Mouse (Mus musculus): Measurements from ENCODE around the gene Inpp5a.
"Not testable (repeated sequence)": the region's sequence is repeated elsewhere in the genome, so short reads cannot be mapped to it uniquely, and the experiment has no call there.

Inpp5a gene

GRCm38 (mm10) chr7:139399572-139399971 is 10.7 kb downstream of the Inpp5a start:
- DNase-seq (ENCODE audit: low read depth, low spot score): no peak

GRCm38 (mm10) chr7:139399977-139400685 is 11.2 kb downstream of the Inpp5a start:
- no peak for DNase-seq (ENCODE audit: low read depth, low spot score)

GRCm38 (mm10) chr7:139400926-139401325 is 12.0 kb downstream of the Inpp5a start:
- DNase-seq (ENCODE audit: low read depth, low spot score): no peak

- no peak for DNase-seq (ENCODE audit: low read depth, low spot score)
These were observed 12.9 kb downstream of the Inpp5a start for GRCm38 (mm10) chr7:139401791-139402190.

- DNase-seq (ENCODE audit: low read depth, low spot score): no peak
These were observed 13.8 kb downstream of the Inpp5a start for GRCm38 (mm10) chr7:139402721-139403120.

DNA sequence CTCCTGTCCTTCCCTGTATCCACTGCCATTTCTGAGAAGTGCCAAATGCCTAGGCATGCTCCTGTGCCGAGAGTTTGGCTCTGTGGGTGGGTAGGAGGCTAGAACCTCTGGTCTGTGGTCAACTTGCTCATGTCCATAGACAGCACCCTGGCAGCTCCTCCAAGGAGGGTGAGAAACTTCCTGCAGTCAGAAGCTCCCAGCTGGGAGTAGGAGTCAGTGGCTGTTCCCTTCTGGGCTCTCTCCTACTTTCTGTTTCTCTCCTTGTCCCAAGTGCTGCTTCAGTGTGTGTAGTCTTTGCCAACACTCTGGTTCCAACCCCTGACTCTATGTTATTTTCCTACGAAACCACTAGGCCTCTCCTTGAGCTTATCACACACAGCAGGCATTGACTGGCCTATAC is 17.7 kb downstream of the Inpp5a start:
- DNase-seq (ENCODE audit: low read depth, low spot score): no peak

GRCm38 (mm10) chr7:139407966-139408365 is 19.1 kb downstream of the Inpp5a start:
- no peak for DNase-seq (ENCODE audit: low read depth, low spot score)

DNA sequence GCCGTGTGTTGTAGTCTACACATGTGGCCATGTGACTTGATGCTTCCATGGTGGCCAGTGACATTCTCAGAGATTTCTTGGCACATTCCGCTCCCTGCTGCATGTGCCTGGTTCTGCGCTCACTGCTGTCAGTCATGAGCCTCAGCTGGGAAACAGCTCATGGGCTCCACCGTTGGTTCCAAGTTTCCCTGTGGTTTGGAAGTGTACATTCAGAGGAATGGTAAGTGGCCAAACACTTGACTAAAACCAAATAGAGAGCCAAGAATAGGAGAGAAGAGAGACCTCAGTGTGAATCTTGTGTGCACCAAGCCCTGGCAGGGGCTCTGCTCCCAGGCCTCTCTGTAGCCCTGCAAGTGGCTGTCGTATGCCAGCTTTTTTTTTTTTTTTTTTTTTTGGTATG is 21.0 kb downstream of the Inpp5a start:
- no peak for DNase-seq (ENCODE audit: low read depth, low spot score)

- DNase-seq (ENCODE audit: low read depth, low spot score): no peak
These were observed 23.5 kb downstream of the Inpp5a start for GRCm38 (mm10) chr7:139412223-139412950.

DNA sequence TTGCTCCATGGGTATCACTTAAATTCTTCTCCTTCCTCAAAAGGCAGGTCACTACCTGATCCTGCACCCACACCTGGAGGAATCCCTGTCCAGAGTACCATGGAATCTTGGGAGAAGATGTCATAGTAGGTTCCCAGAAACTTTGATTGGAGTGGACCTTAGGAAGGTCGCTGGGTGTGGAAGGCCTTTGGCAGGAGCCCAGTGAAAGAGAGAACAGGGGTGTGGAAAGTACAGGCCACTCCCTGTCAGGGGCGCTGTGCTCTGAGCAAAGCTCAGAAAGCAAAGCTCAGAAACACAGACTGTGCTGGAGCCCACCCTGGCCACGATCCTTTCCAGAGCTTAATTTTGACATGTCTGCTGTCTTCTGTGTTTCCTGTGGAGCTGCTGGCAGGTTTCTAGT is 24.5 kb downstream of the Inpp5a start:
- no peak for DNase-seq (ENCODE audit: low read depth, low spot score)

GRCm38 (mm10) chr7:139415616-139416225 is 26.8 kb downstream of the Inpp5a start:
- no peak for DNase-seq (ENCODE audit: low read depth, low spot score)

GRCm38 (mm10) chr7:139418371-139418770 is 29.5 kb downstream of the Inpp5a start:
- DNase-seq (ENCODE audit: low read depth, low spot score): no peak

DNA sequence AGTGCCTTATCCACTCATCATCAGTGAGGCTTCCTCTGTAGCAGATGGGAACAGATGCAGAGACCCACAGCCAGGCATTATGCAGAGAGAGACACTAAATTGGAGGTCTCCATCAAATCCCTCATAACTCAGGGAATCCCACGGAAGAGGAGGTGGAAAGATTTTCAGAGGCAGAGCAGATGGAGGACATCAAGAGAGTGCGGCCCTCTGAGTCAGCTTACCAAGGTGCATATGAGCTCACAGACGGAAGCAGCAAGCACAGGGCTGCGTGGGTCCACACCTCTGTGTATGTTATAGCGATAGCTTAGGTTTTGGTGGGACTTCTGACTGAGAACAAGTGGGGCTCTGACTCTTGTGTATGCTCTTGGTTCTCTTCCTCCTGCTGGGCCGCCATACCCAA is 33.9 kb downstream of the Inpp5a start:
- no peak for DNase-seq (ENCODE audit: low read depth, low spot score)

DNA sequence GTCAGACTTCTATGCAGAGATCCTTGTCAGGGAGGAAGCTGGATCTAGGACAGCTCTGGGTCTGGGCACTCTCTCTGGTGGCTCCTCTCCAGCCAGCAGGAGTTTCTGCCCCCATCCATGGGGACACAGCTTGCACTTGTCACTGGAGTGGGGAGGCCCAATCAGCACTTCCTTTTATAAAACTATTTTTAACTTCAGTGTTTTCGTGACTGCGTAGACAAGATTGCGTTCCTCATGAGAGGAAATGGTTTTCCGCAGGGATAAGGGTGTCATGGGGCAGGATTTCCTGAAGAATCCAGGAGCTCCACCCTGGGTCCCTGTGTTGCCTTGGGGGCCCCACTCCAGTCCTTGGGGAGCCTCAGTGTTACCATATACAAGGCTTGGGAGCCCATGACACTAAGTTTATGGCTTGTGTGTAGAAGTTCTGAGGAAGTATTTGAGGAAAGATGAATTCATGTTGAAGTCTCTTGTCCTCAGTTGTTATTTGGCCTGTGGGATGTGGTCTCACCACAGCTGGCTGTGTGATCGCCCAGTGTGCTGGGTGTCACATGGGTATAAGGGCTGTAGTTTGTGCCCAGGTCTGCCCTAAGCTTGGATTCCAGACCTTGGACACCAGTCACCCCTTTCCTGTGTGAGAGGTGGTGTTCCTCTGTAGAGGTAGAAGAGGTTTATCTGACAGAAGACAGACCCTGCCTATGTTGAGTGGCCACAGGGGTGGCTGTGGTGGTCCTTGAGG is 45.4 kb downstream of the Inpp5a start:
- no peak for DNase-seq (ENCODE audit: low read depth, low spot score)

GRCm38 (mm10) chr7:139434931-139435330 is 46.0 kb downstream of the Inpp5a start:
- DNase-seq (ENCODE audit: low read depth, low spot score): not testable (repeated sequence)

DNA sequence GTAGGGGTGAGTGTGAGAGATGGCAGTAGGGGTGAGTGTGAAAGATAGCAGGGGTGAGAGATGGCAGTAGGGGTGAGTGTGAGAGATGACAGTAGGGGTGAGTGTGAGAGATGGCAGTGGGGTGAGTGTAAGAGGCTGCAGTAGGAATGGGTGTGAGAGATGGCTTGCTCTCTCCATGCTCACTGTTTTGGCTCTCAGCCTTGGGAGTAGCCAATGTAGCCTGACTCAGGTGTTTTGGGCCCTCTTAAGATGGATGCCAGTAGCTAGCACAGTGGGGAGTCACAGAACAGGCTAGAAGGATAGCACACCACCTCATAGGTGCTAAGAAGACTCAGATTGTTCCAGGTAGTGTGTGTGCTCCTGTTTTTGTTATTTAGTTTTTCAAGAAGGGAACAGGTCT is 46.8 kb downstream of the Inpp5a start:
- DNase-seq (ENCODE audit: low read depth, low spot score): no peak

GRCm38 (mm10) chr7:139436951-139437350 is 48.0 kb downstream of the Inpp5a start:
- DNase-seq (ENCODE audit: low read depth, low spot score): no peak

DNA sequence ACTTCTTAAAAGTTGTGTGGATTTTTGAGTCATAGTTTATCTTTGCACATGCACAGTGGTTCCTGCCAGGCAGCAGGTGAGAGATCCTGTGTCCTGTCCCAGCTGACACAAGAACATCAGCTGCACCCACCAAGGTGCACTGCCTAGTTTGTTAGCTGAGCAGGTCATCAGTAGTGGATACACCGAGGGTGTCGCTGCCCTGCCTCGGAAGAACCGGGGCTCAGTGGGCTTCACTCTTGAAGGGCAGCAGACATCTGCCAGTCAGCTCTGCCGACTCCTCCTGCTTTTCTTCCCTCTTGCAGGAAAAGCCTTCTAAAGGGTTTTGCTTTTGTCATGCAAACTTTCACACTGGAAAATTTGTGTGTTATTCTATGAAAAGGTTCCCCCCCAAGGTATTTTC is 48.6 kb downstream of the Inpp5a start:
- no peak for DNase-seq (ENCODE audit: low read depth, low spot score)

DNA sequence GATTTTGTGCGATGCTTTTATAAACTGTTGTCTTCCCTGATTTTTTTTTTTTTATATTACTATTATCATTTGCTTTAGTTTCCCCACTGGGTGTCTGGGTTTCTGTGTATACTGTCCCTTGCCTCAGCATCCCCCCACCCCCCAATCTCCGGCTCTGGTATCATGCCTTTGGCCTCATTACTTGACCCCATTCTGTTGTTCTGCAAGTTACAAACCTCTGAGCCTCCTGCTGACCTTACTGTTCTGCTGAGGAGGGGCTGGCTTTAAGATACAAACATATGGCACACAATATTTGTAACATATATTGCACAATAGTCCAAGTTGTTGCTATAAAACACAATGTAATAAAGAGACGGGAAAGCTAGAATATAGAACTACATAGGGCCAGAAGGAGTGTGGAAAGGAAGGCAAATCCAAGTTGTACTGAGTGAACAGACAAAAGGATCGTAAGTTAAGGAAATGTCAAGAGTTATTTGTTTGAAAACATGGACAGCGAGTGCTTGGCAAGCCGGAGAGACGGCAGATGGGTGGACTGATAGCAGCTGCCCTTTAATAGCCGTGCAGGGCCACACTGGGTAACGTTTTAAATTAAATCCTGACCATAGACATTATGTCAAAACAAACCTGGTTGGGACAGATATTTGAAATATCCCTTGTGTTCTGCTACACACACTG is 49.2 kb downstream of the Inpp5a start:
- no peak for DNase-seq (ENCODE audit: low read depth, low spot score)

GRCm38 (mm10) chr7:139438601-139438945 is 49.7 kb downstream of the Inpp5a start:
- DNase-seq (ENCODE audit: low read depth, low spot score): no peak

DNA sequence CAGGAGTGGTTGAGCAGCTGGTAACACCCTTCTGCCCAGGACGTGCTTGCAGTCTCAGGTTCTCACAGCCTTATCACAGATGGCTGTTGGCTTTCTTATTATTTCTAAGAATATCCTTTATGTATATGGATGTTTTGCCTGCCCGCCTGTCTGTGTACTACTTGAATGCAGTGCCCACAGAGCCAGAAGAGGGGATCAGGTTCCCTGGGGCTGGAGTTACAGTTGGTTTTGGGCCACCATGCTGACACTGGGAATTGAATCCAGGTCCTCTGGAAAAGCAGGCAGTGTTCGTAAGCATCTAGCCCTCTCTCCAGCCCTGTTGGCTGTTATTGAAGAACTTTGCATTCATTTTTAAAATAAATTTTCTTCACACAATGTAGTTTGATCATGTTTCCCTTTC is 50.1 kb downstream of the Inpp5a start:
- DNase-seq (ENCODE audit: low read depth, low spot score): no peak
